Mouse (Mus musculus) kidney, adult 2 months (tissue): ENCODE measurements around the gene Fgf5. TPM values are rescaled to one million over a fixed set of nuclear protein-coding genes. Genes with fewer than 3 reads are reported as not detected.

Experiments
- DNase-seq: peaks from one replicate; pipeline ENCODE4 v3.0.0; 2021
- H3K27ac ChIP-seq: fragments of 200-500 bp; 2 replicates; pipeline ENCODE4 v1.5.1; 2012; ENCODE audit warnings: low read depth, low read length, control low read depth, inconsistent platforms; ENCODE audit not compliant: insufficient read depth
- H3K27me3 ChIP-seq: fragments of 200-500 bp; replicated peaks from 2 replicates; pipeline ENCODE4 v1.6.1; 2012; ENCODE audit warnings: mild to moderate bottlenecking, moderate library complexity, low read length, inconsistent platforms; ENCODE audit not compliant: control insufficient read depth, insufficient read depth
- H3K36me3 ChIP-seq: fragments of 200-500 bp; 2 replicates; pipeline ENCODE4 v1.6.1; 2012; ENCODE audit warnings: mild to moderate bottlenecking, moderate library complexity, low read length, inconsistent platforms; ENCODE audit not compliant: control insufficient read depth, insufficient read depth
- H3K4me1 ChIP-seq: fragments of 200-500 bp; 2 replicates; pipeline ENCODE4 v1.6.1; 2011; ENCODE audit warnings: low read length; ENCODE audit not compliant: control insufficient read depth, insufficient read depth
- H3K4me3 ChIP-seq: fragments of 200-500 bp; 2 replicates; pipeline ENCODE4 v1.5.1; 2011; ENCODE audit warnings: mild to moderate bottlenecking, low read depth, low read length, control low read depth; ENCODE audit not compliant: insufficient read depth
- CTCF ChIP-seq: fragments of 200-500 bp; conservative IDR thresholded peaks from 2 replicates; pipeline ENCODE4 v1.5.1; 2011; ENCODE audit warnings: low read depth, mild to moderate bottlenecking, control low read depth, low read length, moderate library complexity, mixed read lengths; ENCODE audit not compliant: insufficient read depth, insufficient read length
- POLR2A ChIP-seq: fragments of 200-500 bp; IDR thresholded peaks from one replicate; pipeline ENCODE4 v1.6.1; 2011; ENCODE audit warnings: low read depth, low read length, control low read depth
- WGBS: fragments of 180-500 bp; shearing (Covaris S2); methylation state at CpG from one replicate; pipeline ENCODE4 v1.1.7; 2018; 5-methylcytosine and 5-hydroxymethylcytosine counted together
- polyA plus RNA-seq: library from polyadenylated mRNA; depleted of rRNA; stranded (reverse); fragments of >200 nt; gene quantifications from 2 replicates; pipeline ENCODE4 v1.2.3, GENCODE M21; 2012; rRNA removed

Gene Fgf5
- polyA plus RNA-seq: not detected in 2 replicates

DNA sequence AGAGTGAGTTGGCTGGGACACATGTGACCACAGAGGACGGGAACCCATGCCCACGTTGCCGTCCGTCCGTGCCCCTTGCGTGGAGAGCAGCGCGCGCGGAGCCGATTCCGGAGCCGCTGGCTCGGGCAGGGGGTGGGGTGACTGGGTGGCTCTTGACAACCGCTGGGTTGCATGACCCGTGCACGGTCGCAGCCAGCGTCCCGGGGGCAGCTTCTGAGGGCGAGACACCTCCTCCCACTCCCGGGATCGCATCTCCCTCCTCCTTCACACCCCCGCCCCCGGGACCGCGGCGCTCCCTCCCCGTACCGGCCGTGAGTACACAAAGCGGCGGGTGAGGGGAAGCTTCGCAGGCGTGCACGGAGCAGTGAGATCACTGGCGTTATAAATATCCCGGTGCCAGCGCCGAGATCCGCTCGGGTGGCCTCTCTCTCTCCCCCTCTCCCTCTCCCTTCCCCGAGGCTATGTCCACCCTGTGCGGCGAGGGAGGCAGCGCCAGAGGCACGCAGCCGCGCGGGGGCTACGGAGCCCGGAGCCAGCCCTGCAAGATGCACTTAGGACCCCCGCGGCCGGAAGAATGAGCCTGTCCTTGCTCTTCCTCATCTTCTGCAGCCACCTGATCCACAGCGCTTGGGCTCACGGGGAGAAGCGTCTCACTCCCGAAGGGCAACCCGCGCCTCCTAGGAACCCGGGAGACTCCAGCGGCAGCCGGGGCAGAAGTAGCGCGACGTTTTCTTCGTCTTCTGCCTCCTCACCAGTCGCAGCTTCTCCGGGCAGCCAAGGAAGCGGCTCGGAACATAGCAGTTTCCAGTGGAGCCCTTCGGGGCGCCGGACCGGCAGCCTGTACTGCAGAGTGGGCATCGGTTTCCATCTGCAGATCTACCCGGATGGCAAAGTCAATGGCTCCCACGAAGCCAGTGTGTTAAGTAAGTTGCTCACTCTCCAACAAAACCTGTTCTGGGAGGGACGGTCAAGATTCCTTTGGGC, at the start of gene Fgf5:
Fgf5 (plus strand) TSS at position 347 of the 984 bp plus-strand sequence.
- Histone ChIP-seq H3K4me3 (peak within 1 kb of the TSS; percentile 15; the same call in 1 of the 2 replicates), H3K36me3 (no peaks in the 10 kb centered on the region), H3K27me3 (peaks cover 3% of the 10 kb centered on the region), H3K27ac (no peak within 1 kb of the TSS), H3K4me1 (no peaks in the 10 kb centered on the region)
- no peak for TF ChIP-seq POLR2A
- WGBS: under 1% methylated on average over 80 of the region's 80 CpGs
- peak; percentile 1 for DNase-seq

GRCm38 (mm10) chr5:98212501-98212900, 41.5 kb upstream of the Fgf5 start:
- H3K4me1 ChIP-seq: no peaks in the 10 kb centered on the region
- WGBS: 52% methylated on average over 4 of the region's 4 CpGs
- DNase-seq: no peak
- no peaks in the 10 kb centered on the region for H3K36me3 ChIP-seq
- no peak for TF ChIP-seq CTCF
- no peak for TF ChIP-seq POLR2A
- no peaks in the 10 kb centered on the region for H3K27me3 ChIP-seq
- no peak overlapping the region for H3K27ac ChIP-seq
- H3K4me3 ChIP-seq: no peak overlapping the region

DNA sequence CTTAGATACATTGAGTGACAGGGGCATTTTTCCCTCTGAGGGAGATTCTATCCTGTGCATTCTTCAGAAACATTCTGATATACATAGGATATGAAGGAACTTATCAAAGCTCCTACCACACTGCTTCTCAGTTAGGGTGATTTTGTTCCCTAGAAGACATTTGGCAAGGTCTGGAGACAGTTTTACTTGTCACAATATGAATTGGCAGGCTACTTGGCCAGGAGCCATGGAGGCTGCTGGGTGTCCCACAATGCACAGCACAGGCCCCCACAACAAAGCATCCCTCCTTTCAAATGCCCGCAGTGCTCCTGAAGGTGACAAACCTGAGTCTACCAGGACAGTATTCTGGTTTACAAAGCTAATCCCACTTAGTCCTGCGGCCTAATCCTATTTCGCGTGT, 32.0 kb upstream of the Fgf5 start:
- H3K4me1 ChIP-seq: no peaks in the 10 kb centered on the region
- no peak for DNase-seq
- 86% methylated on average over 4 of the region's 4 CpGs for WGBS
- no peak overlapping the region for H3K4me3 ChIP-seq
- TF ChIP-seq CTCF: no peak
- no peak for TF ChIP-seq POLR2A
- H3K27me3 ChIP-seq: no peaks in the 10 kb centered on the region
- H3K36me3 ChIP-seq: no peaks in the 10 kb centered on the region
- no peak overlapping the region for H3K27ac ChIP-seq

GRCm38 (mm10) chr5:98226710-98227109, 27.3 kb upstream of the Fgf5 start:
- Histone ChIP-seq H3K27me3 (no peaks in the 10 kb centered on the region), H3K4me1 (no peaks in the 10 kb centered on the region), H3K4me3 (no peak overlapping the region), H3K27ac (no peak overlapping the region), H3K36me3 (no peaks in the 10 kb centered on the region)
- DNase-seq: no peak
- whole genome bisulfite sequencing: 82% methylated on average over 2 of the region's 2 CpGs
- TF ChIP-seq CTCF: no peak
- no peak for TF ChIP-seq POLR2A

DNA sequence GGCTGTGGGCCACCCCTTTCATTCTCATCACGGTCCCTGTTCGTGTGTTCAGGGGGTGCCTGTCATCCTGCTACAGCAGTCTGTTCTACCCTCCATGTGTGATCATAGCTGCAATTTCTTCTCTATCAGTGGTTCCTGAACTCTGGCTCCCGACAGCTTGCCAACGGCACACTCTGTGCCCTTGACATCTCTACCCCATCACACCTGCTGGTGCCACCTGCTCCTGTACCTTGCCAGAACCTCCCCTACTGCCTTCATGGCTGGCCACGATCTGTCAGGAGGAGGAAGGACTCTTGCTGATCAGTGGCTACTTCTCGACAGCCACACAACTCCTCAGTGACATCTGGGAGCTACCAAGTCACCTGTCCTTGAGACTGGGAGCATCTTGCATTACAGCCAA, 24.5 kb upstream of the Fgf5 start:
- H3K27ac ChIP-seq: no peak overlapping the region
- no peaks in the 10 kb centered on the region for H3K36me3 ChIP-seq
- no peaks in the 10 kb centered on the region for H3K4me1 ChIP-seq
- TF ChIP-seq POLR2A (no peak), CTCF (no peak)
- no peaks in the 10 kb centered on the region; the same call in 1 of the 2 replicates for H3K27me3 ChIP-seq
- WGBS: 81% methylated on average over 6 of the region's 6 CpGs
- H3K4me3 ChIP-seq: no peak overlapping the region
- no peak for DNase-seq

DNA sequence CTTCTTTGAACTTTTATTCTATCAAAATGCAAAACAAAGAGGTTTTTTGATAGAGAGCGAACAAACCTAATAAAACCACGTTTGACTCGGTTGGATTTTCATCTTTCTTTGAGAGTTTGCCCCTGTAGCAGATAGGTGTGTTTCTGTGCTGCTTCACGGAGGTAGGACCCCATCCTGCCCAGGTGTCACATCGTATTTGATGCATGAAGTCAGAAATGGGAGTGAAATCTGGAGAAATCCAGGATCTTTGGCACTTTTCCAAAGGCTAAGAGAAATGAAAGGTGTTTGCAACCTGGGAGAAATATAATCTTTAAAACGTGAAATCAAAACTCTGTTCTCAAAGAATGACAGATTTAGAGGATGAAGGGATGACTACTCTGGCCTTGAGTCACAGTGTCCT, 15.5 kb upstream of the Fgf5 start:
- H3K36me3 ChIP-seq: no peaks in the 10 kb centered on the region
- 79% methylated on average over 6 of the region's 6 CpGs for WGBS
- H3K27me3 ChIP-seq: no peaks in the 10 kb centered on the region
- H3K4me1 ChIP-seq: no peaks in the 10 kb centered on the region
- H3K27ac ChIP-seq: no peak overlapping the region
- no peak for DNase-seq
- H3K4me3 ChIP-seq: no peak overlapping the region
- TF ChIP-seq CTCF (no peak), POLR2A (no peak)

GRCm38 (mm10) chr5:98241322-98241829, 12.6 kb upstream of the Fgf5 start:
- no peaks in the 10 kb centered on the region for H3K4me1 ChIP-seq
- no peak overlapping the region for H3K27ac ChIP-seq
- no peak for TF ChIP-seq CTCF
- no peak for TF ChIP-seq POLR2A
- no peaks in the 10 kb centered on the region for H3K36me3 ChIP-seq
- no peak overlapping the region for H3K4me3 ChIP-seq
- WGBS: 93% methylated on average over 12 of the region's 12 CpGs
- DNase-seq: no peak
- H3K27me3 ChIP-seq: no peaks in the 10 kb centered on the region
